Mouse (Mus musculus) lung, postnatal 0 days (tissue): ENCODE data around the gene Notch4. TPM values are rescaled to one million over a fixed set of nuclear protein-coding genes. Genes with fewer than 3 reads are reported as not detected.
"Not testable (repeated sequence)": the region's sequence is repeated elsewhere in the genome, so short reads cannot be mapped to it uniquely, and the experiment has no call there.

ENCODE experiments used
- ATAC-seq: fragments of 200-750 bp; cut with Nextera tagmentation; 2 replicates; pipeline ENCODE4 v1.8.0; 2017; ENCODE audit warnings: moderate library complexity
- DNase-seq: peaks from one replicate; pipeline ENCODE4 v3.0.0-alpha.2; 2016; ENCODE audit warnings: low spot score
- H3K27ac ChIP-seq: fragments of 300-500 bp; sonication (generic); 2 replicates; pipeline ENCODE4 v1.5.1; 2014; ENCODE audit warnings: antibody characterized with exemption, mild to moderate bottlenecking, low read length, mixed read lengths
- H3K27me3 ChIP-seq: fragments of 300-500 bp; sonication (generic); replicated peaks from 2 replicates; pipeline ENCODE4 v1.6.1; 2014; ENCODE audit warnings: low read length, mixed read lengths; ENCODE audit not compliant: insufficient read depth
- H3K36me3 ChIP-seq: fragments of 300-500 bp; sonication (generic); 2 replicates; pipeline ENCODE4 v1.6.1; 2014; ENCODE audit warnings: low read length, mixed read lengths; ENCODE audit not compliant: insufficient read depth
- H3K4me1 ChIP-seq: fragments of 300-500 bp; sonication (generic); 2 replicates; pipeline ENCODE4 v1.6.1; 2014; ENCODE audit warnings: antibody characterized with exemption, low read depth, low read length, mixed read lengths; ENCODE audit not compliant: insufficient read depth
- H3K4me2 ChIP-seq: fragments of 300-500 bp; sonication (generic); replicated peaks from 2 replicates; pipeline ENCODE4 v1.6.1; 2014; ENCODE audit warnings: low read depth, mild to moderate bottlenecking, low read length, moderate library complexity, mixed read lengths
- H3K4me3 ChIP-seq: fragments of 300-500 bp; sonication (generic); 2 replicates; pipeline ENCODE4 v1.5.1; 2014; ENCODE audit warnings: low read depth, low read length
- H3K9ac ChIP-seq: fragments of 300-500 bp; sonication (generic); replicated peaks from 2 replicates; pipeline ENCODE4 v1.6.1; 2014; ENCODE audit warnings: low read depth, mild to moderate bottlenecking
- H3K9me3 ChIP-seq: fragments of 300-500 bp; sonication (generic); 2 replicates; pipeline ENCODE4 v1.6.1; 2016; ENCODE audit warnings: low read length, mixed read lengths
- CTCF ChIP-seq: IDR thresholded peaks from 2 replicates; pipeline ENCODE4 v1.5.1; 2016; ENCODE audit warnings: antibody characterized with exemption, mild to moderate bottlenecking
- EP300 ChIP-seq: IDR thresholded peaks from 2 replicates; pipeline ENCODE4 v1.6.1; 2016; ENCODE audit warnings: antibody characterized with exemption, mild to moderate bottlenecking, control low read depth
- WGBS: fragments of 180-500 bp; shearing (Covaris S2); extraction: QIAGEN DNeasy Blood & Tissue Kit; methylation state at CpG from one replicate; pipeline ENCODE4 v1.1.7; 2014; 5-methylcytosine and 5-hydroxymethylcytosine counted together
- polyA plus RNA-seq: library from polyadenylated mRNA; unstranded; fragments of >200 nt; fragmentation: Nextera tagmentation; extraction: Ambion mirVana; gene quantifications from 2 replicates; pipeline ENCODE4 v1.2.1, GENCODE M21; 2015

Notch4 gene
- polyA plus RNA-seq: 21.1 and 24.8 TPM in 2 replicates

GRCm38 (mm10) chr17:34564003-34564421 is at the start of gene Notch4:
Gene Notch4 (plus strand): TSS chr17:34564268.
- TF ChIP-seq EP300 (peak; percentile 78), CTCF (peak; percentile 41)
- ATAC-seq (peak; percentile 87), DNase-seq (peak; percentile 77)
- H3K9ac ChIP-seq: peak within 1 kb of the TSS; percentile 35; the same call in 1 of the 2 replicates
- H3K4me2 ChIP-seq: peak within 1 kb of the TSS; percentile 51
- H3K9me3 ChIP-seq: no peaks in the 10 kb centered on the region
- H3K27me3 ChIP-seq: no peaks in the 10 kb centered on the region
- H3K27ac ChIP-seq: peak within 1 kb of the TSS; percentile 95
- WGBS: 7% methylated on average over 6 of the region's 6 CpGs
- no peaks in the 10 kb centered on the region for H3K36me3 ChIP-seq
- H3K4me3 ChIP-seq: peak within 1 kb of the TSS; percentile 29
- no peaks in the 10 kb centered on the region for H3K4me1 ChIP-seq

DNA sequence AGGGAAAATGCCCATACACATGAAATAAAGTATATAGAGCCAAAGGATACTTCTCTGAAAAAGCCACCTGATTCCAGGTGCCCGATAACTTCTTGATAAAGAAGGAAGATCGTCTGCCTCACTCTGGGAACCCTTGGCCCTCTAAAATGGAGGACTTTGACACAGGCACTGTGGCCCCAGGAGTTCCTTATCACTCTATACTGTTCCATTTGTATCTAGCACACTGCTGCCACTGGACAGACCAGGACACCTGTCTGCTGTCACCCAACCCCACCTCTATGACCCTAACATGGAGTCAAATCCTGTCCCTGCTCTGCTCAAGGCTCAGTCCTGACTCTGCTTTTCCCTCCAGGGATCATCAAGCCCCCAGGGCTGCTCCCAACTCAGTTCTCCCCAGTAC is 47.6 kb upstream of the Notch4 start:
- DNase-seq: no peak
- H3K36me3 ChIP-seq: no peaks in the 10 kb centered on the region
- no peaks in the 10 kb centered on the region for H3K9me3 ChIP-seq
- no peaks in the 10 kb centered on the region for H3K4me1 ChIP-seq
- no peak overlapping the region for H3K9ac ChIP-seq
- H3K4me3 ChIP-seq: no peak overlapping the region
- 77% methylated on average over 2 of the region's 2 CpGs for WGBS
- H3K27me3 ChIP-seq: no peaks in the 10 kb centered on the region
- TF ChIP-seq CTCF (no peak), EP300 (no peak)
- H3K27ac ChIP-seq: no peak overlapping the region
- no peak for ATAC-seq
- no peak overlapping the region for H3K4me2 ChIP-seq

DNA sequence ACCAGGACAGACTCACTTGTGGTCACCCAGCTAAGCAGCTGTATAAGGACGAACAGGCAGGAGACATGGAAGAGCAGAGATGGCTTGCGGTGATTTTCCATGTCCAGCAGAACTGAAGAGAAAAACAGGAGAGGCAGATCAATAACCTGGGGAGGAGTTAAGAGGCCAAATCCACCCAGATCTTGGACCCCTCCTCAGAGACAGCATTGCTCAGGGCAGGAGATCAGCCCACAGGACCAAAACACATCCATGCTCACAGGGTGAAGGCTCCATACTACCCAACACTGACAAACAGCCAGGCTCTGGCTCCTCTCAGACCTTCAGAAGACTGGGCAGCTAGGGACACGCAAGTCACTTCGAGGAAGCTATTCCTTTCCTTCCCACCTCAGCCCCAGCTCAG is 46.8 kb upstream of the Notch4 start, which contains the start of gene Btnl6:
TSS of gene Btnl6 (minus strand) at position 101 of the 400 bp plus-strand sequence.
- H3K9me3 ChIP-seq: no peaks in the 10 kb centered on the region
- no peaks in the 10 kb centered on the region for H3K27me3 ChIP-seq
- H3K9ac ChIP-seq: no peak within 1 kb of the TSS
- DNase-seq: no peak
- WGBS: 81% methylated on average over 4 of the region's 4 CpGs
- TF ChIP-seq EP300: no peak
- TF ChIP-seq CTCF: no peak
- no peak within 1 kb of the TSS for H3K27ac ChIP-seq
- no peaks in the 10 kb centered on the region for H3K36me3 ChIP-seq
- ATAC-seq: no peak
- no peak within 1 kb of the TSS for H3K4me3 ChIP-seq
- H3K4me1 ChIP-seq: no peaks in the 10 kb centered on the region
- H3K4me2 ChIP-seq: no peak within 1 kb of the TSS

- Histone ChIP-seq H3K9ac (no peak overlapping the region), H3K4me3 (no peak overlapping the region), H3K4me2 (no peak overlapping the region), H3K27me3 (no peaks in the 10 kb centered on the region), H3K27ac (no peak overlapping the region), H3K36me3 (no peaks in the 10 kb centered on the region), H3K9me3 (no peaks in the 10 kb centered on the region), H3K4me1 (no peaks in the 10 kb centered on the region)
- WGBS: 95% methylated on average over 4 of the region's 4 CpGs
- TF ChIP-seq EP300 (no peak), CTCF (no peak)
- DNase-seq: no peak
- ATAC-seq: no peak
Observed at GRCm38 (mm10) chr17:34517795-34518194, 46.3 kb upstream of the Notch4 start.

GRCm38 (mm10) chr17:34518571-34518970 is 45.5 kb upstream of the Notch4 start:
- not testable (repeated sequence) for H3K27me3 ChIP-seq, H3K4me3 ChIP-seq, DNase-seq, H3K9ac ChIP-seq, H3K4me2 ChIP-seq, ATAC-seq, H3K4me1 ChIP-seq, H3K36me3 ChIP-seq, H3K9me3 ChIP-seq, H3K27ac ChIP-seq
- WGBS: 60% methylated on average over 3 of the region's 3 CpGs

DNA sequence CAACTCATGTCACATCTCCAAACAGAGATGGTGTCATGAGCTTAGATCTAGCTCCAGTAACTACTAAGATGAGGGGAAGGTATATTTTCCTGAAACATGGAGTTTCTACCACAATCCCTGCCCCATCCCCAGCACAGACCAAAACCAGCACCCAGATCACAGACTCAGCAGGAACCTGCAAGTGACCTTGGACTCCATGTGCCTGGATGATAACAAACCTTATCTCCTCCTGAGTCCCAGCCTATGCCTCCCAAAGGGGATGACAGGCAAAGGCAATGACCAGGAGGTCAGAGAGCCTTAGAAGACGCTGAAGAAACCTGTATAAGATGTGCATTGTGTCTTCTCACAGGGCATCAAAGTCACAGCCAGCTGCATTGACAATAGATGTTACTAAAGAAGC is 45.1 kb upstream of the Notch4 start:
- 36% methylated on average over 1 of the region's 1 CpGs for WGBS
- Histone ChIP-seq H3K9ac (no peak overlapping the region), H3K27me3 (no peaks in the 10 kb centered on the region), H3K4me3 (no peak overlapping the region), H3K36me3 (no peaks in the 10 kb centered on the region), H3K27ac (no peak overlapping the region), H3K4me1 (no peaks in the 10 kb centered on the region), H3K9me3 (no peaks in the 10 kb centered on the region), H3K4me2 (no peak overlapping the region)
- ATAC-seq: no peak
- DNase-seq: no peak
- TF ChIP-seq EP300 (no peak), CTCF (no peak)

GRCm38 (mm10) chr17:34532671-34533070 is 31.4 kb upstream of the Notch4 start:
- H3K9me3 ChIP-seq: no peaks in the 10 kb centered on the region
- no peak overlapping the region for H3K4me3 ChIP-seq
- DNase-seq (no peak), ATAC-seq (no peak)
- H3K27ac ChIP-seq: no peak overlapping the region
- no peak for TF ChIP-seq EP300
- no peak for TF ChIP-seq CTCF
- H3K4me1 ChIP-seq: no peaks in the 10 kb centered on the region
- H3K27me3 ChIP-seq: no peaks in the 10 kb centered on the region
- no peak overlapping the region for H3K9ac ChIP-seq
- no peaks in the 10 kb centered on the region for H3K36me3 ChIP-seq
- WGBS: 86% methylated on average over 3 of the region's 3 CpGs
- no peak overlapping the region for H3K4me2 ChIP-seq

GRCm38 (mm10) chr17:34543567-34543966 is 20.5 kb upstream of the Notch4 start:
- H3K9me3 ChIP-seq, ATAC-seq, H3K4me2 ChIP-seq, H3K27me3 ChIP-seq, H3K4me3 ChIP-seq, H3K27ac ChIP-seq, DNase-seq, H3K36me3 ChIP-seq, H3K9ac ChIP-seq, H3K4me1 ChIP-seq: not testable (repeated sequence)
- 92% methylated on average over 12 of the region's 13 CpGs for WGBS
